Mouse (Mus musculus) midbrain, embryonic 10.5 days (tissue): ENCODE measurements around the gene Mink1. TPM values are rescaled to one million over a fixed set of nuclear protein-coding genes. Genes with fewer than 3 reads are reported as not detected.
"Not testable (repeated sequence)": the region's sequence is repeated elsewhere in the genome, so short reads cannot be mapped to it uniquely, and the experiment has no call there.

Source experiments
- DNase-seq: peaks from one replicate; pipeline ENCODE4 v3.0.0-alpha.2; 2017; ENCODE audit warnings: low spot score
- H3K27ac ChIP-seq: fragments of 300-500 bp; sonication (generic); replicated peaks from 2 replicates; pipeline ENCODE4 v1.5.1; 2016; ENCODE audit warnings: mild to moderate bottlenecking
- H3K27me3 ChIP-seq: fragments of 300-500 bp; sonication (generic); 2 replicates; pipeline ENCODE4 v1.6.1; 2016; ENCODE audit warnings: low read depth, mild to moderate bottlenecking; ENCODE audit not compliant: poor library complexity, severe bottlenecking
- H3K36me3 ChIP-seq: fragments of 300-500 bp; sonication (generic); 2 replicates; pipeline ENCODE4 v1.6.1; 2016; ENCODE audit warnings: mild to moderate bottlenecking, moderate library complexity
- H3K4me1 ChIP-seq: fragments of 300-500 bp; sonication (generic); 2 replicates; pipeline ENCODE4 v1.6.1; 2016
- H3K4me3 ChIP-seq: fragments of 300-500 bp; sonication (generic); 2 replicates; pipeline ENCODE4 v1.5.1; 2016; ENCODE audit warnings: mild to moderate bottlenecking, moderate library complexity
- H3K9me3 ChIP-seq: fragments of 300-500 bp; sonication (generic); replicated peaks from 2 replicates; pipeline ENCODE4 v1.6.1; 2016; ENCODE audit warnings: mild to moderate bottlenecking
- WGBS: fragments of 180-500 bp; shearing (Covaris S2); methylation state at CpG from one replicate; pipeline ENCODE4 v1.1.7; 2016; 5-methylcytosine and 5-hydroxymethylcytosine counted together
- polyA plus RNA-seq: library from polyadenylated mRNA; unstranded; fragments of >200 nt; fragmentation: Nextera tagmentation; extraction: Ambion mirVana; gene quantifications from 2 replicates; pipeline ENCODE4 v1.2.1, GENCODE M21; 2016

Gene Mink1
- polyA plus RNA-seq, result 10.3 and 12.6 TPM in 2 replicates

DNA sequence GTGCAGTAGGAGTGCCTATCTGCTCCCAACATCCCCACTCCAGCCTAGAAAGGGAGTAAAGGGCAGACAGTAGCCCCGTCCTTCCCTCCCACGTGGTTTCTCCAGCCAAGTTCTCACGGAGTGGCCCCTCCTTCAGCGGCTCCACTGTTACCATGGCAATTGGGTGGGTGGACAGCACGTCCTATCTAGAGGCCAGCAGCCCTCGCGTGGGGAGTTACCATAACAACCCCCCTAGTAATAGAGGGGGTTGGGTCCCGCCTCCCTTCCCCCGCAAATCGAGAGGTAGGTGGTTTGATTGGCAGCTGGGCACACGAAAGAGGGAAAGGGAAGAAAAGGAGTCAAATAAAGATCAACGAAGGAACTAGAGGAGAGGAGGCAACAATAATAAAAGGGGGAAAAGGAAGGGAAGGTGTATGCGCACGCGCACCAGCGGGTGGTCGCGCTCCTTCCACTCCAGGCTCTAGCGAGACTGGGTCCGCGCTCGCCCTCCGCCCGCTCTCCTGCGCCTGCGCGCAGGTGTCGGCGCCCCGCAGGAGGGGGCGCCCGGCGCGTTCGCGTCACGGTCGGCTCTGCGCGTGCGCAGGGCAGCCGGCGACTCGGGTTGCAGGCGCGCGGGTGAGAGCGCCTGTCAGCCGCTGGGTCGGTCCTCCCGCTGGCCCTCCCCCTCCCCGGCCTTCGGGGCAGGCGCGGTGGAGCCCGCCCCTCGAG, at the start of gene Mink1:
Gene Mink1, plus strand, starts transcription at position 595 of the 708 bp plus-strand sequence.
- H3K27me3 ChIP-seq, result no peaks in the 10 kb centered on the region
- H3K9me3 ChIP-seq, result no peaks in the 10 kb centered on the region
- H3K27ac ChIP-seq, result peak within 1 kb of the TSS; percentile 90
- H3K4me3 ChIP-seq, result peak within 1 kb of the TSS; percentile 70
- H3K36me3 ChIP-seq, result no peaks in the 10 kb centered on the region
- under 1% methylated on average over 57 of the region's 57 CpGs for WGBS
- peak; percentile 91 for DNase-seq
- peaks cover 44% of the 10 kb centered on the region for H3K4me1 ChIP-seq

DNA sequence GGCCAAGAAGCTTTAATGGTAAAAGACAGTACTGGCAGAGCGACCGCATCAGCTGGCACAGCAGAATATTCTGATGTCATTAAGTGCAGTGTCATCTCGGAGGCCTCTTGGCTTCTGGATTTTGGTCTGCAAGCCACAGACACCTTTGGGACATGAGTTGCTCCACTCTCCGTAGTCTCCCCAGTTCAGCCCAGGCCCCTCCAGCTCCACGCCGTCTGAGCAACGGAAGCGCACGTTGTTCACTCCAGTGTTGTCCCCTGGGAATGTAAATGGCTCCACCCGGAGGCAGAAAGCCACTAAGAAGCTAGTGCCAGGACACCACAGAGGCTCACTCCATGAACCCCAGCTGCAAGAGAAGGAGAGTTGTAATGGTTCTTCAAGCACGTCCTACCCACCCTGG, 49.2 kb upstream of the Mink1 start:
- no peak overlapping the region for H3K27ac ChIP-seq
- no peaks in the 10 kb centered on the region for H3K36me3 ChIP-seq
- H3K27me3 ChIP-seq, result peaks cover 21% of the 10 kb centered on the region
- peaks cover 19% of the 10 kb centered on the region for H3K4me1 ChIP-seq
- no peaks in the 10 kb centered on the region for H3K9me3 ChIP-seq
- DNase-seq, result no peak
- H3K4me3 ChIP-seq, result no peak overlapping the region
- WGBS, result 58% methylated on average over 11 of the region's 11 CpGs

DNA sequence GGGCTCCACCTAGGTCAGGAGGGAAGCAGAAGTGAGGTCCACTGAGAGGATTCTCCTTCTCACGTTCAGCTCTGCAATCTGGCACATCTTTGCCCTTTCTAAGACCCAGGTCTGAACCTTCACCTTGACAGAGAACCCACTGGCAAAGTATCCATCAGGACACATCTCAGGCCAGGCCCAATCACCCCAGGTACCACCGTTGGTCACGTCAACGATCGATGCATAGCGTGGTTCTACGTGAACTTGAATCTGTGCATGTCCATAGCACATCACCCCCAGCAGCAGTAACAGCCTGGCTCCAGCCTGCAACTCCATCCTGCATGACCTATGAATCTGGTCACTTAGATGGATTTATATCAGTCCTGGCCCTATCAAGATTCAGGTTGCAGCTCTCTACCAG, 48.4 kb upstream of the Mink1 start, which contains the start of gene Vmo1:
Gene Vmo1, minus strand, starts transcription at position 329 of the 400 bp plus-strand sequence.
- peaks cover 24% of the 10 kb centered on the region for H3K27me3 ChIP-seq
- H3K4me3 ChIP-seq, result no peak within 1 kb of the TSS
- peaks cover 19% of the 10 kb centered on the region for H3K4me1 ChIP-seq
- H3K27ac ChIP-seq, result no peak within 1 kb of the TSS
- DNase-seq, result no peak
- 93% methylated on average over 7 of the region's 7 CpGs for WGBS
- no peaks in the 10 kb centered on the region for H3K36me3 ChIP-seq
- no peaks in the 10 kb centered on the region for H3K9me3 ChIP-seq

DNA sequence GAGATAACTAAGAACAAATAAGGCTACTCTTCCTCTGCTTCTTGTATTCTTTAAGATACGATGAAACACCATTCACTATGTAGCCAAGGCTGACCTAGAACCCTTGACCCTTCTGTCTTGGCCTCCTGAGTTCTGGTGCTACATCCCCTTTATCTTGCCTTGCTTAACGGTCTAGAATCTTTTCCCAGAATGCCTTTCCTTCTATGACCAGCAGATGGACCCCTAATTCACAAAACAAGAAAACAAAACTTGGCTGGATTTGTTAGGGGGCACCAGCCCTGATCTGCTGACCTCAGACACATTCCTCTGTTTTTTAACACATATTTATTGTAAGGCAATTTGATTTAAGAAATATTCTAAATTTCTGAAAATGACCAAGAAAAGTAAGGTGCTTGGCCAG, 46.3 kb upstream of the Mink1 start:
- no peaks in the 10 kb centered on the region for H3K36me3 ChIP-seq
- 35% methylated on average over 2 of the region's 2 CpGs for WGBS
- no peak overlapping the region for H3K4me3 ChIP-seq
- peaks cover 25% of the 10 kb centered on the region for H3K27me3 ChIP-seq
- H3K4me1 ChIP-seq, result peaks cover 24% of the 10 kb centered on the region
- DNase-seq, result no peak
- no peaks in the 10 kb centered on the region for H3K9me3 ChIP-seq
- no peak overlapping the region for H3K27ac ChIP-seq

DNA sequence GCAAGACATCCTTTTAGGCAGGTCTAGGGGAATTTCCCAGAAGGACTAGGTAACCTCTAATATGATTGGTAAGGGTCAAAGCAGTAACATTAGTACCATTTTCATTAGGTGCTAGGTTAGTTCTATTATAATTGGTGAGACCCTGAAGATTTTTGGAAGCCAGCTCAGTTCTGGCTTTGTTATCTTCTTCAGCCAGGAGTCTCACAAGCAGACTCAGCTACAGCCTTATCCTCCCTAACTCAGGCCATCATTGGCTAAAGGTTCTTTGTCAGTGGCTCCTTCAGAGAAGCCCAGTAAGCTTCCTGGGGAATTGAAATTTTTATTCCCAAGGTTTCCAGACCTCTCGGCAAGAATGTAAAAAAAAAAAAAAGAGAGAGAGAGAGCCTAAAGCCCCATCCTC, 44.2 kb upstream of the Mink1 start:
- Histone ChIP-seq H3K4me3 (no peak overlapping the region), H3K27me3 (peaks cover 25% of the 10 kb centered on the region), H3K9me3 (no peaks in the 10 kb centered on the region), H3K27ac (no peak overlapping the region), H3K36me3 (no peaks in the 10 kb centered on the region), H3K4me1 (peaks cover 18% of the 10 kb centered on the region)
- WGBS, result 61% methylated on average over 1 of the region's 1 CpGs
- DNase-seq, result no peak

DNA sequence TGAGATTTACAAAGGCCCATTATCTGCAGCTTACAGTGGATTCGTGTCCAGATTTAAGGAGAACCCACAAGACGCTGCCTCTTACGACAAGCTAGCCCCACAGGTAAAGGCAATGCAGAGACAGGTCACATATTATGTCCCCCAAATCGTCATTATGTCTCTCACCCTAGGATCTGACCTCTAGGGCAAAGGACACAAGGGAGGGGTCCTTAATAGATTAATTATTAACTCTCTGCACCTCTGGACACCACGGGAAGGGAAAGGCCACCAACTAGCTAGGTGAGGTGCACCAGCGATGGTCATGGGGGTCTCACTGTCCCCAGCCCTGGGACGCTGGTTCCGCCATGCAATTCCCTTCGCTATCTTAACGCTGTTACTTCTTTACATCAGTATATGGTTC, 43.8 kb upstream of the Mink1 start, which contains the start of gene Gltpd2:
Gene Gltpd2, plus strand, starts transcription at position 274 of the 400 bp plus-strand sequence.
- 86% methylated on average over 10 of the region's 10 CpGs for WGBS
- Histone ChIP-seq H3K4me3 (peak within 1 kb of the TSS; percentile 50), H3K4me1 (peaks cover 13% of the 10 kb centered on the region), H3K27me3 (peaks cover 25% of the 10 kb centered on the region), H3K9me3 (no peaks in the 10 kb centered on the region), H3K27ac (peak within 1 kb of the TSS; percentile 85), H3K36me3 (no peaks in the 10 kb centered on the region)
- no peak for DNase-seq

DNA sequence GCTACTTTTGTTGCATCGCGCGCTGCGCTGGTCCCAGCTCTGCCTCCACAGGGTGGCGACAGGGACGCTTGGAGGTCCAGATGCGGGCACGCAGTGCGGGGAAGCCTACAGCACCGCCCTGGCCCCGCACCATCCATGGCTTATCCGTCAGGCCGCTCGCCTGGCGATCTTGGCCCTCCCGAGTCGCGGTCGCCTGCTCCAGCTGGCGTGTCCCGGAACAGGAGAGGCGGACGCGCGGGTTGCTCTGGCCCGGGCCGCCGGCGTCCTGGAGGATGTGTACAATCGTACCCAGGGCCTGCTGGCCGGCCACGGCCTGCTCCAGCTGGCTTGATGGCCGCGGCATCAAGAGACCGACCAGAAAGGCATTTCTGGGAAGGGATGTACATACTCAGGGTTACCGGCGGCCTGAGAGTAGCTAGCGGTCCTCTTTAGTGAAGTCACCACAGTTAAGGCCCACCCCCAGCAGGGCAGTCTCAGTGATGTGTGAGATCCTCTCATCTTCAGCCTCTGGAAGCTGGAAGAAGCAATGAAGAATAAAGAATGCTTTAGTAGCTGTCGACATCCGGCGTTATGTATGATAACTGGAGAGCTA, 42.4 kb upstream of the Mink1 start:
- Histone ChIP-seq H3K27me3 (peaks cover 25% of the 10 kb centered on the region), H3K9me3 (no peaks in the 10 kb centered on the region), H3K4me3 (peak overlapping the region; percentile 50), H3K36me3 (no peaks in the 10 kb centered on the region), H3K4me1 (peaks cover 17% of the 10 kb centered on the region), H3K27ac (peak overlapping the region; percentile 85)
- 13% methylated on average over 41 of the region's 41 CpGs for WGBS
- peak; percentile 70 for DNase-seq

DNA sequence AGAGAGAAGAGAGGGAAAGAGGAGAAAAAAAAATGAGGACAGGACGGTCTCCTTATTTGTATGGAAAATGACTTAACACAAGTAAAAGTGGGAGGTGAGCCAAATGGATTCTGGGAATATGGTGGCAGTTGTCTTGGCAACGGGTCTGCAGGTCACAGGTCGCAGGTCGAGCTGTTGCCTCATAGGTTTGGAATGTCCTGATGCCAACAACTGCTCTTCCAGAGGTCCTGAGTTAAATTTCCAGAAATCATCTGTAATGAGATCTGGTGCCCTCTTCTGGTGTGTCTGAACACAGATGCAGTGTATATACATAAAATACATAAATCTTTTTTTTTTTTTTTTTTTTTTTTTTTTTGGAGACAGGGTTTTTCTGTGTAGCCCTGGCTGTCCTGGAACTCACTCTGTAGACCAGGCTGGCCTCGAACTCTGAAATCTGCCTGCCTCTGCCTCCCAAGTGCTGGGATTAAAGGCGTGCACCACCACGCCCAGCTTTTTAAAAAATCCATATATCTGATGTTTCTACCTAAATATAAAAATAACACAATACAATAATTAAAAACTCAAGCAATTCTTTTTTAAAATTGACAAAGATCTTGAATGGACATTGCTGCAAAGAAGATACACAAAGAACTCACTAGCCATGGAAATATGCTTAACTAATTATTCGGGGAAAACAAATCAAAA, 39.2 kb upstream of the Mink1 start:
- peak; percentile 30 for DNase-seq

DNA sequence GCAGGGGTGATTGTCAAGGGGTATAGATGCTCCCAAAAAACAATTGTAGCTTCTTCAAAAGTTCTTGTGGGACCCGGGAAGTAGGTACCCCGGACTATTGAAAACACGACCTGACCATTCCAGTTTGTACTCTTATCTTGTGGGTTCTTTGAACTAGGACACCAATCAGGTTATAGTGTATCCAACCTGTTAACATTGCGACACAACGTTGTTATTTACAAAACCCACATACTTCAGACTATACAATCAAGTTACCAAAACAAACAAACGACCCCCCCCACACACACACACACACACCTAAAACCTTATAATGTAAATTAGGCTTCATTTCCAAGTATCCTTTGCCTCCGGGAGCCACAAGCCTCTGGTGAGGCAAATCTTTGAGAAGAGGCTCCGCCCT, 37.9 kb upstream of the Mink1 start:
- WGBS, result 7% methylated on average over 8 of the region's 8 CpGs
- DNase-seq, result no peak
- H3K27me3 ChIP-seq, result peaks cover 10% of the 10 kb centered on the region; the same call in 1 of the 2 replicates
- H3K9me3 ChIP-seq, result no peaks in the 10 kb centered on the region
- H3K4me3 ChIP-seq, result peak overlapping the region; percentile 80
- peak overlapping the region; percentile 72 for H3K27ac ChIP-seq
- peaks cover 23% of the 10 kb centered on the region for H3K4me1 ChIP-seq
- peaks cover 36% of the 10 kb centered on the region for H3K36me3 ChIP-seq

More for the DNA sequence above, 39.2 kb upstream of the Mink1 start:
- Histone ChIP-seq H3K27me3 (peaks cover 24% of the 10 kb centered on the region), H3K36me3 (peaks cover 25% of the 10 kb centered on the region), H3K4me1 (peaks cover 26% of the 10 kb centered on the region)
- not testable (repeated sequence) for H3K4me3 ChIP-seq, H3K9me3 ChIP-seq, H3K27ac ChIP-seq
- WGBS, result 89% methylated on average over 8 of the region's 8 CpGs

DNA sequence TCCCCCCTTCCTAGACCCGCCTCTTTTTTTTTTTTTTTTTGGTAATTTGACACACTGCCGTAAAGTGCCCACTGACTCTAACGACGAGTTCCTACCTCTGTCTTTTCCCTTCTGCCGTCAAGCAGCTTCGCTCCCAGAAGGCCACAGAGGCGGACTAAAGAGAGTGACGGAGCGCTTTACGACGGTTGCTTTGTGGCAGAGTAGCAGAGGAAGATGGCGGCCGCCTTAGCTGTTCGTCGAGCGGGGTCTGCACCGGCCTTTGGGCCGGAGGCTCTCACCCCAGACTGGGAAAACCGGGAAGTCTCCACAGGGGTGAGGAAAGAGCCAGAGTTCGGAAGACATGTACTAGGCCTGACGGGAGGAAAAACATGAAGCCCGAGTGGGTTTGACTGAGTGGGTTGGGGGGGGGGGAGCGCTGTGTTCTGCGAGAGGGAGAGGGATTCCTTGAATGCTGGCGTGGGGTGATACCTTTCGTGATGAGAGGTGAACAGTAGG, 37.5 kb upstream of the Mink1 start, which contains the start of gene Psmb6:
Gene Psmb6, plus strand, starts transcription at position 184 of the 495 bp plus-strand sequence.
- Histone ChIP-seq H3K36me3 (peaks cover 36% of the 10 kb centered on the region), H3K4me3 (peak within 1 kb of the TSS; percentile 80), H3K4me1 (peaks cover 18% of the 10 kb centered on the region), H3K27ac (peak within 1 kb of the TSS; percentile 88), H3K9me3 (no peaks in the 10 kb centered on the region), H3K27me3 (peaks cover 6% of the 10 kb centered on the region; the same call in 1 of the 2 replicates)
- under 1% methylated on average over 25 of the region's 26 CpGs for WGBS
- peak; percentile 91 for DNase-seq

DNA sequence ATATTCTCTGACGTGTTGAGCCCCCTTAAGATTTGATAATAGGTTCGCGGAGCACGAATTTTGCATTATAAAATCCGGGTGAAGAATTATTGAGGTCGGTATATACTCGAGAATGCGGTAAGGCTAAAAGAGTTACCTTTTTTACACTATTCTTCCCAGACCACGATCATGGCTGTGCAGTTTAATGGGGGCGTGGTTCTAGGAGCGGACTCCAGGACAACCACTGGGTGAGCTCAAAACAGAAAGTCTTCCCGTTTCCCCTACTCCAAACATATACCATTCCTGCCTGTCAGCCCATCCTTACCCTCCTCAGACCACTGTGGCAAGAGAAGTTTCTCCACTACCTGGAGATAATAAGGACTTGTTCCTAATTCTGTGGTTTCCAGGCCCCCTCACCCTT, 37.0 kb upstream of the Mink1 start:
- Histone ChIP-seq H3K4me1 (peaks cover 13% of the 10 kb centered on the region), H3K27me3 (peaks cover 2% of the 10 kb centered on the region; the same call in 1 of the 2 replicates), H3K27ac (peak overlapping the region; percentile 88), H3K36me3 (peaks cover 36% of the 10 kb centered on the region), H3K9me3 (no peaks in the 10 kb centered on the region), H3K4me3 (peak overlapping the region; percentile 80)
- no peak for DNase-seq
- WGBS, result 3% methylated on average over 12 of the region's 12 CpGs

DNA sequence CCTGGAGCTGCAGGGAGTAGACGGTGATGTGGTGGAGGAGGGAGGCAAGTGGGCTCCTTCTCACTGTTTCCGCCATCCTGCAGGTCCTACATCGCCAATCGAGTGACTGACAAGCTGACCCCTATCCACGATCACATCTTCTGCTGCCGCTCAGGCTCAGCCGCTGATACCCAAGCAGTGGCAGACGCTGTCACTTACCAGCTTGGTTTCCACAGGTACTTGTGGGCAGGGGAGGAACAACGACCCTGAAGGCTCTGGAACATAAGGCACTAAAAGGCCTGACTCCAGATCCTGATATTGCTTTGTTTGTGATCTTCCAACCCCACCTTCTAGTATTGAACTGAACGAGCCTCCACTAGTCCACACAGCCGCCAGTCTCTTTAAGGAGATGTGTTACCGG, 36.5 kb upstream of the Mink1 start:
- DNase-seq, result no peak
- 93% methylated on average over 12 of the region's 12 CpGs for WGBS
- H3K4me1 ChIP-seq, result peaks cover 13% of the 10 kb centered on the region
- H3K27ac ChIP-seq, result 0 out of 2 replicates have a peak overlapping the region, but pooled peaks have one; percentile 88
- no peaks in the 10 kb centered on the region for H3K9me3 ChIP-seq
- peak overlapping the region; percentile 80 for H3K4me3 ChIP-seq
- H3K36me3 ChIP-seq, result peaks cover 36% of the 10 kb centered on the region
- H3K27me3 ChIP-seq, result no peaks in the 10 kb centered on the region
